Mouse (Mus musculus): ENCODE measurements around the gene Ppip5k2. TPM values are rescaled to one million over a fixed set of nuclear protein-coding genes. Genes with fewer than 3 reads are reported as not detected.
"Not testable (repeated sequence)": the region's sequence is repeated elsewhere in the genome, so short reads cannot be mapped to it uniquely, and the experiment has no call there.

Ppip5k2 gene
- total and polyA plus RNA-seq, 3 experiments, result 10.0 to 94.3 (median 71.2) TPM

- Histone ChIP-seq H3K9me3 (replicated peaks) (no peaks in the 10 kb centered on the region), H3K27me3 (ENCODE audit: insufficient read depth, low read length) (no peaks in the 10 kb centered on the region), H3K4me1 (ENCODE audit: insufficient read depth, low read depth, low read length) (peaks cover 32% of the 10 kb centered on the region), H3K4me3 (ENCODE audit: low read depth, low read length) (peak overlapping the region; percentile 17; the same call in 1 of the 2 replicates), H3K36me3 (replicated peaks) (peaks cover 12% of the 10 kb centered on the region)
- ATAC-seq (ENCODE audit: extremely low read depth, insufficient number of reproducible peaks, low FRiP score, poor library complexity, severe bottlenecking) (no peak), DNase-seq (ENCODE audit: low spot score) (no peak)
- TF ChIP-seq POLR2AphosphoS5 (IDR thresholded peaks at IDR 0.05; ENCODE audit: insufficient replicate concordance, low read depth, low read length) (no peak), TAL1 (conservative IDR thresholded peaks at IDR 0.05; ENCODE audit: low read depth, low read length) (no peak), CTCF (IDR thresholded peaks at IDR 0.05; ENCODE audit: low read depth, low read length) (no peak)
These were observed 2.1 kb downstream of the Ppip5k2 start for GRCm38 (mm10) chr1:97768089-97768488.

GRCm38 (mm10) chr1:97765712-97766111 lies 4.5 kb downstream of the Ppip5k2 start:
- H3K27me3 ChIP-seq (ENCODE audit: insufficient read depth, low read length); ATAC-seq (ENCODE audit: extremely low read depth, insufficient number of reproducible peaks, low FRiP score, poor library complexity, severe bottlenecking); H3K9me3 ChIP-seq (replicated peaks); H3K4me3 ChIP-seq (ENCODE audit: low read depth, low read length); DNase-seq (ENCODE audit: low spot score): not testable (repeated sequence)
- peaks cover 18% of the 10 kb centered on the region for H3K36me3 ChIP-seq (replicated peaks)
- peaks cover 15% of the 10 kb centered on the region for H3K4me1 ChIP-seq (ENCODE audit: insufficient read depth, low read depth, low read length)

GRCm38 (mm10) chr1:97761477-97761876 lies 8.7 kb downstream of the Ppip5k2 start:
- Histone ChIP-seq H3K9me3 (replicated peaks) (no peaks in the 10 kb centered on the region), H3K4me1 (ENCODE audit: insufficient read depth, low read depth, low read length) (peaks cover 3% of the 10 kb centered on the region; the same call in 1 of the 2 replicates), H3K27me3 (ENCODE audit: insufficient read depth, low read length) (no peaks in the 10 kb centered on the region), H3K4me3 (ENCODE audit: low read depth, low read length) (no peak overlapping the region), H3K36me3 (replicated peaks) (peaks cover 33% of the 10 kb centered on the region)
- no peak for ATAC-seq (ENCODE audit: extremely low read depth, insufficient number of reproducible peaks, low FRiP score, poor library complexity, severe bottlenecking)
- DNase-seq (ENCODE audit: low spot score), result no peak
- no peak for TF ChIP-seq GATA1 (IDR thresholded peaks at IDR 0.05; ENCODE audit: borderline replicate concordance, low read length)

GRCm38 (mm10) chr1:97760598-97760997 lies 9.6 kb downstream of the Ppip5k2 start:
- TF ChIP-seq GATA1 (IDR thresholded peaks at IDR 0.05; ENCODE audit: borderline replicate concordance, low read length), result no peak
- TF ChIP-seq CTCF (IDR thresholded peaks at IDR 0.05; ENCODE audit: low read depth, low read length), result no peak
- TF ChIP-seq GATA2 (IDR thresholded peaks at IDR 0.05; ENCODE audit: borderline replicate concordance, low read depth, low read length), result no peak
- no peak for TF ChIP-seq POLR2AphosphoS5 (IDR thresholded peaks at IDR 0.05; ENCODE audit: insufficient replicate concordance, low read depth, low read length)
- no peak for TF ChIP-seq TAL1 (conservative IDR thresholded peaks at IDR 0.05; ENCODE audit: low read depth, low read length)
- DNase-seq (ENCODE audit: low spot score), result no peak
- H3K4me3 ChIP-seq (ENCODE audit: low read depth, low read length), result no peak overlapping the region

GRCm38 (mm10) chr1:97759841-97760240 lies 10.4 kb downstream of the Ppip5k2 start:
- ATAC-seq (ENCODE audit: extremely low read depth, insufficient number of reproducible peaks, low FRiP score, poor library complexity, severe bottlenecking) (no peak), DNase-seq (ENCODE audit: low spot score) (no peak)
- H3K4me1 ChIP-seq (ENCODE audit: insufficient read depth, low read depth, low read length), result peaks cover 8% of the 10 kb centered on the region; the same call in 1 of the 2 replicates
- no peak overlapping the region for H3K4me3 ChIP-seq (ENCODE audit: low read depth, low read length)
- H3K36me3 ChIP-seq (replicated peaks), result peaks cover 42% of the 10 kb centered on the region
- no peak for TF ChIP-seq GATA2 (IDR thresholded peaks at IDR 0.05; ENCODE audit: borderline replicate concordance, low read depth, low read length)
- TF ChIP-seq CTCF (IDR thresholded peaks at IDR 0.05; ENCODE audit: low read depth, low read length), result no peak
- TF ChIP-seq GATA1 (IDR thresholded peaks at IDR 0.05; ENCODE audit: borderline replicate concordance, low read length), result no peak
- TF ChIP-seq TAL1 (conservative IDR thresholded peaks at IDR 0.05; ENCODE audit: low read depth, low read length), result no peak
- no peak for TF ChIP-seq POLR2AphosphoS5 (IDR thresholded peaks at IDR 0.05; ENCODE audit: insufficient replicate concordance, low read depth, low read length)
- no peaks in the 10 kb centered on the region for H3K9me3 ChIP-seq (replicated peaks)
- H3K27me3 ChIP-seq (ENCODE audit: insufficient read depth, low read length), result no peaks in the 10 kb centered on the region

More at GRCm38 (mm10) chr1:97760598-97760997, 9.6 kb downstream of the Ppip5k2 start:
- Histone ChIP-seq H3K4me1 (ENCODE audit: insufficient read depth, low read depth, low read length) (peaks cover 3% of the 10 kb centered on the region; the same call in 1 of the 2 replicates), H3K36me3 (replicated peaks) (peaks cover 35% of the 10 kb centered on the region), H3K27me3 (ENCODE audit: insufficient read depth, low read length) (no peaks in the 10 kb centered on the region), H3K9me3 (replicated peaks) (no peaks in the 10 kb centered on the region)
- no peak for ATAC-seq (ENCODE audit: extremely low read depth, insufficient number of reproducible peaks, low FRiP score, poor library complexity, severe bottlenecking)

GRCm38 (mm10) chr1:97754392-97754791 lies 15.8 kb downstream of the Ppip5k2 start:
- H3K36me3 ChIP-seq (replicated peaks), result peaks cover 51% of the 10 kb centered on the region
- peak; percentile 22; the same call in 1 of the 2 replicates for ATAC-seq (ENCODE audit: extremely low read depth, insufficient number of reproducible peaks, low FRiP score, poor library complexity, severe bottlenecking)
- TF ChIP-seq GATA2 (IDR thresholded peaks at IDR 0.05; ENCODE audit: borderline replicate concordance, low read depth, low read length) (no peak), POLR2AphosphoS5 (IDR thresholded peaks at IDR 0.05; ENCODE audit: insufficient replicate concordance, low read depth, low read length) (no peak), CTCF (IDR thresholded peaks at IDR 0.05; ENCODE audit: low read depth, low read length) (no peak), TAL1 (conservative IDR thresholded peaks at IDR 0.05; ENCODE audit: low read depth, low read length) (no peak), GATA1 (IDR thresholded peaks at IDR 0.05; ENCODE audit: borderline replicate concordance, low read length) (no peak)

GRCm38 (mm10) chr1:97753216-97753615 lies 17.0 kb downstream of the Ppip5k2 start:
- ATAC-seq (ENCODE audit: extremely low read depth, insufficient number of reproducible peaks, low FRiP score, poor library complexity, severe bottlenecking), result no peak
- Histone ChIP-seq H3K9me3 (replicated peaks) (no peaks in the 10 kb centered on the region), H3K36me3 (replicated peaks) (peaks cover 57% of the 10 kb centered on the region)

More at GRCm38 (mm10) chr1:97754392-97754791, 15.8 kb downstream of the Ppip5k2 start:
- peaks cover 12% of the 10 kb centered on the region for H3K4me1 ChIP-seq (ENCODE audit: insufficient read depth, low read depth, low read length)
- no peaks in the 10 kb centered on the region for H3K9me3 ChIP-seq (replicated peaks)
- no peak for DNase-seq (ENCODE audit: low spot score)
- H3K4me3 ChIP-seq (ENCODE audit: low read depth, low read length), result no peak overlapping the region
- H3K27me3 ChIP-seq (ENCODE audit: insufficient read depth, low read length), result no peaks in the 10 kb centered on the region

More at GRCm38 (mm10) chr1:97753216-97753615, 17.0 kb downstream of the Ppip5k2 start:
- DNase-seq (ENCODE audit: low spot score), result no peak
- peaks cover 12% of the 10 kb centered on the region for H3K4me1 ChIP-seq (ENCODE audit: insufficient read depth, low read depth, low read length)
- no peaks in the 10 kb centered on the region for H3K27me3 ChIP-seq (ENCODE audit: insufficient read depth, low read length)
- H3K4me3 ChIP-seq (ENCODE audit: low read depth, low read length), result no peak overlapping the region
- TF ChIP-seq GATA1 (IDR thresholded peaks at IDR 0.05; ENCODE audit: borderline replicate concordance, low read length) (no peak), CTCF (IDR thresholded peaks at IDR 0.05; ENCODE audit: low read depth, low read length) (no peak), GATA2 (IDR thresholded peaks at IDR 0.05; ENCODE audit: borderline replicate concordance, low read depth, low read length) (no peak), TAL1 (conservative IDR thresholded peaks at IDR 0.05; ENCODE audit: low read depth, low read length) (no peak), POLR2AphosphoS5 (IDR thresholded peaks at IDR 0.05; ENCODE audit: insufficient replicate concordance, low read depth, low read length) (no peak)
